Mouse (Mus musculus): ENCODE results near the gene Egflam. TPM values are rescaled to one million over a fixed set of nuclear protein-coding genes. Genes with fewer than 3 reads are reported as not detected.

The Egflam gene
- 21.5 and 24.8 TPM in 2 replicates for polyA plus RNA-seq (2015; fragmentation: Nextera tagmentation; extraction: Ambion mirVana)

DNA sequence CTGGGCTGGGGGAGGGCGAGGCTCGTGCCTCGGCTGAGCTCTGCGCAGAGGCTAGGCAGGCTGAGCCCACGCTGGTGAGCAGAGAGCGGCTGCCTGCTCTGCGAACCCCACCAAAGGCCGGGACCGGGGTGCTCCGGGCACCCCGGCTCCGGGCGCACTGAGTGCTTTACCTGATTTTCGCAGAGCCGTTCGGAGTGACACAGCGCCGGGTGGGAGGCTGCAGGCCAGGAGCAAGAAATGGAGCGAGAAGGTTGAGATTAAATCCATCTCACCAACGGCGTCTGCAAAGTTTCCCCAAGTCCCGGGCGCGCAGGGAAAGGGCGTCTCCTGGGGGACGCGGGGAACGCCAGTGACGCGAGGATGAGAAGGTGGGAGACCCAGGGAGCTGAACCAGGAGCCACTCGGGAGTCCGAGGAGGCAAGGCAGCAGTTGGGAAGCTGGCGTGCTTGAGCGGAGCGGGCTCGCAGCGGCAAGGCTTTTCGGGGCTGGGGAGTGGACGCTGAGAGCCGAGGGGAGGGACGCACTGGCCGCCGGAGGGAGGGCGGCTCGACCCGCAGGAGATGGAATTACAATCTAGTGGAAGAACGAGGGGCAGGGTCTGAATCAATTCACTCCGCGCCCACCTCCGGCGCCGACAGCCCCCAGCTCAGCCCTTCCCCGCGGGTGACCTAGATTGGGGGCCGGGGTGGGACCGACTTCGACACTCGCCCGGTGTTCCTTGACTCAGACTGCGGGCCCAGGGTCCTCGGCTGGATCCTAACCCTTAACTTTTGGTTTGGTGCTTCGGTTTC, at the start of gene Egflam:
TSS of gene Egflam (minus strand) at position 578 of the 791 bp plus-strand sequence.
- Histone ChIP-seq H3K9me3 (no peaks in the 10 kb centered on the region), H3K36me3 (no peaks in the 10 kb centered on the region), H3K4me1 (replicated peaks) (peaks cover 7% of the 10 kb centered on the region; the same call in 1 of the 2 replicates), H3K27ac (peak within 1 kb of the TSS; percentile 87), H3K9ac (peak within 1 kb of the TSS; percentile 76), H3K4me2 (replicated peaks) (peak within 1 kb of the TSS; percentile 92), H3K27me3 (replicated peaks) (no peaks in the 10 kb centered on the region), H3K4me3 (replicated peaks) (peak within 1 kb of the TSS; percentile 63)
- under 1% methylated on average over 62 of the region's 62 CpGs for WGBS
- peak; percentile 71 for ATAC-seq

DNA sequence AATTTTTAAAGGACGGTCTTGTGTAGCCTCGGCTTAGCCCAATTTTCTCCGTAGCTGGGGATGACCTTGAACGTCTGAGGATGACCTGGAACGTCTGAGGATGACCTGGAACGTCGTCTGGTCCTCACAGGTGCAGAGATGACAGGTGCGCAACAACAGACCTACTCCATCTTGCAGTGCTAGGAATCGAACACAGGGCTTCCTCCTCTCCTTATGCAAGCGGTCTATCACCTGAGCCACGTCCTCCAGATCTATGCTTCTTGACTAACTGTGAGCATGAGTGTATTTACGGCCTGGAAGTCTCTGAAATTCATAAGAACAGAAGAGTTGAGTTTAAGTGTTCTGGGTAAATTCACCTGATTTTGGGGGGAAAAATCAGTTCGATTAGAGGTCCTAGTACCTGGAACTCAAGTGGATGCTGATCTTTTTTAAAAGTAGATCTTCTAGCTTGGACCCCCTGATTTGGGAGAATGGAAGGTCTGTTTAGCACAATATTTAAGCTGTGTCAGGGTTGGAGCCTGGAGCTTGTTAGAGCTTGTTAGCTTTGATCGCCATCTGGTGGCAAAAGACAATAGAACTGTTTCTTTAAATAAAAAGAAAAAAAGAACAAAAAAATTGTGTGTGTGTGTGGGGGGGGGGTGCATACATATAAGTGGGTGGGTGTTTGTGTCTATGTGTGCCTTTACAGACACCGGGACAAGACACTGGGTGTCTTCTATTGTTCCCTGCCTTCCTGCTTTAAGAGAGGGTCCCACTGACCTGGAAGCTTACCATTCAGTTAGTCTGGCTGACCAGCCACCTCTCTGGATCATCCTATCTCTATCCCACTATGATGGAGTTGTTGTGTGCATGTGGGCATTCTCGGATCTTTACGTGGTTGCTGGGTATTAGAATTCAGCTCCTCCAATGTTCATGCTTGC, 45.5 kb upstream of the Egflam start:
- H3K4me3 ChIP-seq (replicated peaks), result no peak overlapping the region
- H3K4me2 ChIP-seq (replicated peaks), result no peak overlapping the region
- H3K27ac ChIP-seq, result no peak overlapping the region
- H3K9ac ChIP-seq, result no peak overlapping the region
- no peaks in the 10 kb centered on the region for H3K27me3 ChIP-seq (replicated peaks)
- 61% methylated on average over 17 of the region's 17 CpGs for WGBS
- peaks cover 13% of the 10 kb centered on the region; the same call in 1 of the 2 replicates for H3K4me1 ChIP-seq (replicated peaks)
- H3K36me3 ChIP-seq, result no peaks in the 10 kb centered on the region
- no peak for ATAC-seq
- H3K9me3 ChIP-seq, result no peaks in the 10 kb centered on the region

DNA sequence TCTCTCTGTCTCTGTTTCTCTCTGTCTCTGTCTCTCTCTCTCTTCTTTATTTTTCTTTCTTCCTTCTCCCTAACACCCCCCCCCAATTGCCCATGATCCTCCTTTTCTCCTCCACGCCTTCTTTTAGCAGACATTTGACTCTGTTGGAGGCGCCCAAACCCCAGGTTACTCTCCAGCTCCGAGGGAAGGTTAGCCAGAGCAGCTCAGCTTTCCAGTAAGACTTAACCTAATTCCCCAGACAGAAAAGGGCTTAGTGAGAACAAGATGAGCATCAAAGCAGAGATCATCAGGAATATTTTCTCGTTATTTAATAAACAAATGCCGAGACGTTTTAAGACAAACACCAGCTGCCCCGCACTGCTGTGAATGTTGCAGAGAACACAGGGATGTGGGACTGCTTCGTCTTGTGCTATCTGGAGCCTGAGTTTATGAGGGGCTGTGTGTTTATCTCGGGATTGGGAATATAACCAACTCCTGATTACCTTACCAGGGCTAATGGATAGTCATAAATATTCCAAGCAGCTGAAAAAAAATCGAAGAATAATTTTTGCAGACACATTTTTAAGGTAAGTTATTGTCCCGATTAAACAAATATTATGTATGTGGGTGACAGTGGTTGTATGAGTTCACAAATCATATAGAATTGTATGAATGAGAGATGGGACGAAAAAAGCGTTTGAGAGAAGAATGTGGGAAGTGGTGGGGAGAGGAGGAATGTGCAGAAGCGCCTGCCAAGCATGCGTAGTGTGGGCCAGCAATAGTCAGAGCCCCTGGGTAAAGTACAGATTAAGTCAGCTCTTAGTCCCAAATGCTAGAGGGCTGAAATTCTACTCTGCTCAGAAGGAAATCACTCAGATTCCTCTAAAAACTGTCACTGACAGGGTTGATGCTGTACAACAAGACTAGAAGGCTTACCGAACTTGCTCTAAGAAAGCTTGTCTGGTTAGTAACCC, 44.2 kb upstream of the Egflam start:
- no peaks in the 10 kb centered on the region for H3K36me3 ChIP-seq
- H3K27me3 ChIP-seq (replicated peaks), result no peaks in the 10 kb centered on the region
- 36% methylated on average over 16 of the region's 16 CpGs for WGBS
- no peak overlapping the region for H3K4me3 ChIP-seq (replicated peaks)
- no peaks in the 10 kb centered on the region for H3K9me3 ChIP-seq
- H3K4me1 ChIP-seq (replicated peaks), result peaks cover 13% of the 10 kb centered on the region; the same call in 1 of the 2 replicates
- no peak overlapping the region for H3K9ac ChIP-seq
- peak; percentile 71 for ATAC-seq
- H3K4me2 ChIP-seq (replicated peaks), result peak overlapping the region; percentile 21
- peak overlapping the region; percentile 45; the same call in 1 of the 2 replicates for H3K27ac ChIP-seq

DNA sequence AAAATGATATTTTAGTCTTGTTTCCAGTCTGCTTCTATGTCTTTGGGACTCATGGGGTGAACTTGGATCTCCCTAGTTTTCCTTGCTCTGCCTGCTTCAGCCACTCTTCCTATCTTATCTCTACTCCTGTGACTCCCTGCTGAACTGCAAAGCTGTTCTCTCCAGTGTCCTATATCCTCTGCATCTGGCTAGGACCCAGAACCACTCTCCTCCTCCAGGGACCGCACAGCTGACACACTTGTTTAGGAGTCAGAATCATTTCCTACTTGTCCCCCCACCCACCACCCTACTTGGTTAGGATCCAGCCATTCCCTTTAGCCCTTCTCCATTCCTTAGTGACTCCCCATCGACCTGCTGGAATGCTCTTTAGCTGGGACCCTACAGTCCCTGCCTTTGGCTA, 26.1 kb upstream of the Egflam start:
- Histone ChIP-seq H3K27me3 (replicated peaks) (no peaks in the 10 kb centered on the region), H3K4me3 (replicated peaks) (no peak overlapping the region)
- WGBS, result 65% methylated on average over 2 of the region's 2 CpGs

DNA sequence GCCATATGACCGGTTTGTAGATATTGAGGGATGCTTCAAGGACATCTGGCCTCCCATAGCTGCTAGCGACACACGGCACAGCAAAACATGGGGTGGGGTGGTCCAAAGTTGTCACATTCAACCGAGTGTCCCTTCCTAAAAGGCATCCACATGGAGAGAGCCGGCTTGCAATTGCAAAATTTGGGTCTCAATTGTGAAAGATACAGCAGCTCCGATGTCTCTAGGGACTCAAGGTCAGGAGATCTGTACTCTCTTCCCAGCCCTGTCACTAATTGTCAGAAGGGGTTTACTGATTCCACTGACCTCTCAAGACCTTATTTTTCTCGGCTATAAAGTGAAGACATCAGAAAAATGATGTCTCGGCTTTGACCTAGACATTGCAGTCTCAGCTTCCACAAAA, 6.3 kb upstream of the Egflam start:
- no peaks in the 10 kb centered on the region for H3K4me1 ChIP-seq (replicated peaks)
- no peak for ATAC-seq
- H3K36me3 ChIP-seq, result no peaks in the 10 kb centered on the region
- no peaks in the 10 kb centered on the region for H3K9me3 ChIP-seq
- no peak overlapping the region for H3K9ac ChIP-seq
- WGBS, result 81% methylated on average over 8 of the region's 8 CpGs
- H3K27ac ChIP-seq, result no peak overlapping the region
- no peak overlapping the region for H3K4me3 ChIP-seq (replicated peaks)
- no peaks in the 10 kb centered on the region for H3K27me3 ChIP-seq (replicated peaks)
- H3K4me2 ChIP-seq (replicated peaks), result no peak overlapping the region

More for the DNA sequence above, 26.1 kb upstream of the Egflam start:
- no peak for ATAC-seq
- H3K27ac ChIP-seq, result no peak overlapping the region
- H3K9ac ChIP-seq, result no peak overlapping the region
- no peak overlapping the region for H3K4me2 ChIP-seq (replicated peaks)
- no peaks in the 10 kb centered on the region for H3K4me1 ChIP-seq (replicated peaks)
- no peaks in the 10 kb centered on the region for H3K9me3 ChIP-seq
- no peaks in the 10 kb centered on the region for H3K36me3 ChIP-seq

DNA sequence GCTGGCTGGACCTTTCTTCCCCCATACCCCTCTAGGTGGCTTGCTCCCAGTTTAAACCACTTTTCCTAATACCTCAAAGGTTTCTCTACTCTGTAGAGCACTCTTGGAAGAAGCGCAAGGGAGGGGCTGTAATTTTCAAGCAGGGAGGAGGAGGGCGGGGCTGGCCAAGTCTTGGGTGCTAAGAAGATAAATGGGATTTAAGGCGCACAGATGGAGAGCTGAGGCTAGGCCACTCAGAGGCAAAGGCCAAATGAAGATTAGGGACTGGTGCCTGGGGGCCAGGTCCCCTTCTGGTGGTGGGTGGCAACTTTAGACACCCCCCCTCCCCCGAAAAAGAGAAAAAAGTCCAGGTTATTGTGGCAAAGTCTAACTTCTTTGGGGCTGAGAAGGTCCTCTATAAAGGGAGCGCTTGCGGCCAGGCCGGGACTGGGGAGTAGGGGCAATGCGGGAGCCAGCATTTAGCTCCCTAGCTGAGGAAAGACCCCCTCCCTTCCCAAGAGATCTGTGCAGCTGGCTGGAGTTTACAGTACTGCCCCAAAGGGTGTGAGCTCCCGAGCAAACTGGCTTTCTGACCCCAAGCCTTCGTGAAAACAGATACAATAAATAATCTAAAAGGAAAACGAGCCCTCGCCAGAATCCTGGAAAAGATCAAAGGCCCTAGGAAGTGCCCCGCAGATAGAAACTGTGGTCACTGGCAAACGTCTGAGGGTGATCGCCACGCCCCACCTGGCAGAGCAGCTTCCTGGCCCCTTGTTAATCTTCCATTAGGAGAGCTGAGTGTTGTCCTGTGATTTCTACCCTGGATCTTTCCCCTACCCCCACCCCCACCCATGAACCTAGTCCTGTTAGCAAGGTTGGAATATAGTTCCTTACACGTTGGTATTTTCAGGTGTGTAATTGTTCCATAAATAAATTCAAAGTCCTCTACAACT, 680 bp upstream of the Egflam start:
- Histone ChIP-seq H3K9me3 (no peaks in the 10 kb centered on the region), H3K27me3 (replicated peaks) (no peaks in the 10 kb centered on the region), H3K4me1 (replicated peaks) (peaks cover 7% of the 10 kb centered on the region; the same call in 1 of the 2 replicates), H3K4me2 (replicated peaks) (peak overlapping the region; percentile 92), H3K36me3 (no peaks in the 10 kb centered on the region), H3K27ac (peak overlapping the region; percentile 87), H3K4me3 (replicated peaks) (peak overlapping the region; percentile 63), H3K9ac (peak overlapping the region; percentile 76)
- ATAC-seq, result peak; percentile 65
- 8% methylated on average over 17 of the region's 17 CpGs for WGBS

DNA sequence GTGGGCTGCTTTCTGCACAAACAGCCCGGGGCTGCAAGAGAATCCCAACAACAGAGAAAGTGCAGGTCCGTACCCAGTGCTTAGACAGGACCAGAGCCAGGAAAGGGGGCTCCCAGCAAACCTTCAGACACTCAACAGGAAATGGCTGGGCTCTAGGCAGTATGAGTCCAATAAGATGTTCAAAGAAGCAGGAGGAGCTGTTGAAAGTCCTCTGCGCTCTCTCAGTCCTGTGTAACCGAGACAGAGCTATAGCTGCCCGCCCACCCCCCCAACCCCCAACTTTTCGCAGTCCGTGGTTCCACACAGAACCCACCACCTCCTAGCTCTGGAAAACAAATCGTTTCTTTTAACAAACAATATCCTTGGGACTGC, 763 bp downstream of the Egflam start:
- WGBS, result 1% methylated on average over 8 of the region's 8 CpGs
- ATAC-seq, result peak; percentile 69

DNA sequence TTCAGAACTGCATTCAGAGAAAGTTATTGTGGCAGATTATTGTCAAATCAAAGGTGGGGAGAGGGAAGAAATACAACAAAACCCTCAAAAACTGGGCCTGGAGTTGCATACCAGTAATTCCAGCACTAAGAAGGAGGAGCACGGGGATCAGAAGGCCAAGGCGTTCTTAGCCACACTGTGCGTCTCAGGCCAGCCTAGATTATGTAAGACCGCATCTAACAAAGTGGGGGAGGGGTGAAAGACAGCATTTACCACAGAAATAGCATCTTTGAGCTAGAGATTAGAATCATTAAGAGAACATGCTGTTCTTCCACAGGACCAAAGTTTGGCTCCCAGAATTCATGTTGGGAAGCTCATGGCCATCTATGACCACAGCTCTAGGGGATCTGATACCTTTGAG, 14.8 kb downstream of the Egflam start:
- Histone ChIP-seq H3K27me3 (replicated peaks) (no peaks in the 10 kb centered on the region), H3K9ac (no peak overlapping the region), H3K27ac (no peak overlapping the region), H3K9me3 (no peaks in the 10 kb centered on the region), H3K36me3 (no peaks in the 10 kb centered on the region), H3K4me2 (replicated peaks) (no peak overlapping the region), H3K4me3 (replicated peaks) (no peak overlapping the region), H3K4me1 (replicated peaks) (0 out of 2 replicates have a peak, but pooled peaks cover 2% of the 10 kb centered on the region)
- no peak for ATAC-seq
- 84% methylated on average over 4 of the region's 4 CpGs for WGBS

More for the DNA sequence above, 763 bp downstream of the Egflam start:
- H3K4me2 ChIP-seq (replicated peaks), result peak overlapping the region; percentile 92
- H3K4me1 ChIP-seq (replicated peaks), result peaks cover 7% of the 10 kb centered on the region; the same call in 1 of the 2 replicates
- no peaks in the 10 kb centered on the region for H3K9me3 ChIP-seq
- H3K27me3 ChIP-seq (replicated peaks), result no peaks in the 10 kb centered on the region
- H3K9ac ChIP-seq, result peak overlapping the region; percentile 76
- peak overlapping the region; percentile 87 for H3K27ac ChIP-seq
- peak overlapping the region; percentile 63 for H3K4me3 ChIP-seq (replicated peaks)
- H3K36me3 ChIP-seq, result no peaks in the 10 kb centered on the region

DNA sequence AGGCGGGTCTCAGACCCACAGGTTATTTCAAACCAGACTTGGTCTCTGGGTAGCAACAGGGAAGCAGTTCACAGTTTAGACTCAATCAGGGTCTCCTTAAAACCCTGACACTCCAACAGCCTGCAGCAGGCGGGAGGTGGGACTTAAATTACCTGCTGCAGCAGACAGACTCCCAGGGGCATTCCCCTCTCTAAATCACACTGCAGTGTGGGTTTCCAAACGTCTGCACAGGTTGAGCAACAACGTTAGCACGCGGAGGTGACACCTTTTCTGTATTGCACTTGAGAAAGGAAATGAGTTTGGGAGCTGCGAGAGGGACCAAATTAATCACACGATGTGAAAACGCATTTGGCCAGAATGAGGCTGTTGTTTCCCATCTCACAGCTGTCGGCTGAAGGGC, 15.7 kb downstream of the Egflam start:
- ATAC-seq, result no peak
- no peaks in the 10 kb centered on the region for H3K9me3 ChIP-seq
- H3K4me3 ChIP-seq (replicated peaks), result no peak overlapping the region
- H3K4me2 ChIP-seq (replicated peaks), result no peak overlapping the region
- H3K27me3 ChIP-seq (replicated peaks), result no peaks in the 10 kb centered on the region
- 0 out of 2 replicates have a peak, but pooled peaks cover 2% of the 10 kb centered on the region for H3K4me1 ChIP-seq (replicated peaks)
- 38% methylated on average over 10 of the region's 10 CpGs for WGBS
- H3K36me3 ChIP-seq, result no peaks in the 10 kb centered on the region
- H3K27ac ChIP-seq, result no peak overlapping the region
- no peak overlapping the region for H3K9ac ChIP-seq

DNA sequence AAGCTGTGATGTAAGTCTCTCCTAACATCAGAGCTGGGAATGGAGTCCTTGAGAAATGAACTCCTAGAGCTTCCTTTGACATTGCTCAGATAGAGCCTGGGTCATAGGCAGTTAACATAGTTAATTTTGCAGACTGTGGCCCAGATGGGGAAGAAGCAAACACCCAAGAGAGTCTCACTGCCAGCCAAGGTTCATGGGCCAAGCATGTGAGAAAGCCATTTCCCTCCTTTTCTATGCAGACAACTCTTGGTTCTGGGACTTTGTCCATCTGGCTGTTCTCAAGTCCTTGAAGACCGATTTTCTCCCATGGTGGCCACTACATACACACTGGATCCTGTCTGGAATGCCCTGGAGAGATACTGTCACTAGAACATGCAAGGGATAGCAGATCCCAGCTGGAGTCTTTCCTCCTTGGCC, 45.6 kb downstream of the Egflam start:
- H3K9ac ChIP-seq, result no peak overlapping the region
- H3K4me2 ChIP-seq (replicated peaks), result no peak overlapping the region
- no peaks in the 10 kb centered on the region for H3K4me1 ChIP-seq (replicated peaks)
- 52% methylated on average over 1 of the region's 1 CpGs for WGBS
- H3K27me3 ChIP-seq (replicated peaks), result no peaks in the 10 kb centered on the region
- H3K9me3 ChIP-seq, result no peaks in the 10 kb centered on the region
- H3K27ac ChIP-seq, result no peak overlapping the region
- peak; percentile 65 for ATAC-seq
- H3K36me3 ChIP-seq, result no peaks in the 10 kb centered on the region
- no peak overlapping the region for H3K4me3 ChIP-seq (replicated peaks)

Measured in intestine, embryonic 15.5 days (tissue).